8 mouse cellular contexts compared by ENCODE assay signal in genomic region chr2:122629871-122630270, GRCm38 (mm10). TPM values are rescaled to one million over a fixed set of nuclear protein-coding genes. Genes with fewer than 3 reads are reported as not detected.
DNase-seq lines count a peak whose midpoint lies in the region; ATAC-seq and TF ChIP-seq lines count a peak whose summit lies in the region.

No protein-coding gene starts in this region.

- H3K9me3 ChIP-seq in ES-Bruce4 (replicated peaks; ENCODE audit: control insufficient read depth, insufficient read depth, low read length, poor library complexity, severe bottlenecking): no peaks in the 10 kb centered on the region
- no peaks in the 10 kb centered on the region for H3K9me3 ChIP-seq in hindbrain, embryonic 14.5 days (ENCODE audit: control insufficient read depth, low read length)
- H3K9me3 ChIP-seq in midbrain, embryonic 11.5 days (ENCODE audit: control insufficient read depth, low read length): no peaks in the 10 kb centered on the region

- H3K4me3 ChIP-seq in ES-Bruce4 (ENCODE audit: low read depth, low read length): no peak overlapping the region
- peak overlapping the region; percentile 100 for H3K4me3 ChIP-seq in hindbrain, embryonic 14.5 days (replicated peaks; ENCODE audit: low read length)
- H3K4me3 ChIP-seq in midbrain, embryonic 11.5 days (ENCODE audit: low read depth, low read length): peak overlapping the region; percentile 97

- peak overlapping the region; percentile 96 for H3K9ac ChIP-seq in ES-Bruce4 (ENCODE audit: low read depth, poor library complexity, severe bottlenecking)
- peak overlapping the region; percentile 97 for H3K9ac ChIP-seq in hindbrain, embryonic 14.5 days
- H3K9ac ChIP-seq in midbrain, embryonic 11.5 days (ENCODE audit: low read length): peak overlapping the region; percentile 94; the same call in 1 of the 2 replicates

- H3K4me1 ChIP-seq in ES-Bruce4 (ENCODE audit: control insufficient read depth, insufficient read depth, low read length): no peaks in the 10 kb centered on the region
- H3K4me1 ChIP-seq in hindbrain, embryonic 14.5 days (replicated peaks; ENCODE audit: control insufficient read depth, insufficient read depth, low read length): peaks cover 14% of the 10 kb centered on the region
- H3K4me1 ChIP-seq in midbrain, embryonic 11.5 days (ENCODE audit: control insufficient read depth, insufficient read depth, low read length): peaks cover 3% of the 10 kb centered on the region; the same call in 1 of the 2 replicates

- no peak for ATAC-seq in hindbrain, embryonic 14.5 days (ENCODE audit: low FRiP score)
- ATAC-seq in midbrain, embryonic 11.5 days (ENCODE audit: low FRiP score): no peak
- no peak for ATAC-seq in inflammation-experienced regulatory T-cells, adult 6 months

- DNase-seq in heart, adult 11 months: peak; percentile 75
- no peak for DNase-seq in heart, postnatal 14 days
- no peak for DNase-seq in hindbrain, embryonic 14.5 days (ENCODE audit: low spot score)
- DNase-seq in midbrain, embryonic 11.5 days (ENCODE audit: low spot score, missing footprints): peak; percentile 84
- no peak for DNase-seq in left cerebral cortex, postnatal 36 days (ENCODE audit: low spot score in 2 of 2)
- DNase-seq in embryo, embryonic 10 days (ENCODE audit: low spot score): no peak

- H3K27me3 ChIP-seq in ES-Bruce4 (ENCODE audit: control insufficient read depth, insufficient read depth, low read length, poor library complexity, severe bottlenecking): no peaks in the 10 kb centered on the region
- H3K27me3 ChIP-seq in hindbrain, embryonic 14.5 days (ENCODE audit: control insufficient read depth, insufficient read depth, low read length): no peaks in the 10 kb centered on the region
- H3K27me3 ChIP-seq in midbrain, embryonic 11.5 days (ENCODE audit: control insufficient read depth, insufficient read depth, low read length): no peaks in the 10 kb centered on the region

- H3K27ac ChIP-seq in ES-Bruce4 (ENCODE audit: insufficient read depth, low read length): no peak overlapping the region
- H3K27ac ChIP-seq in hindbrain, embryonic 14.5 days: peak overlapping the region; percentile 86; the same call in 1 of the 2 replicates
- no peak overlapping the region for H3K27ac ChIP-seq in midbrain, embryonic 11.5 days (ENCODE audit: low read depth, low read length)

- H3K4me2 ChIP-seq in hindbrain, embryonic 14.5 days (replicated peaks): peak overlapping the region; percentile 98
- H3K4me2 ChIP-seq in midbrain, embryonic 11.5 days: peak overlapping the region; percentile 88

- WGBS in hindbrain, embryonic 14.5 days: 70% methylated on average over 6 of the region's 6 CpGs
- 68% methylated on average over 6 of the region's 6 CpGs for WGBS in midbrain, embryonic 11.5 days

- intact Hi-C loops in heart, postnatal 14 days (cut with DNase I): loop anchor here (2.0 to 10.0 kb wide), 4 partner anchors 19 to 245 kb away; partner anchors contain the start of gene Gatm
- intact Hi-C loops in left cerebral cortex, postnatal 36 days (cut with DNase I): loop anchor here (10.0 kb wide), 2 partner anchors 125 to 435 kb away; no protein-coding TSS in a partner anchor

- TF ChIP-seq POLR2A in ES-Bruce4 (IDR thresholded peaks at IDR 0.05; ENCODE audit: insufficient read depth, low read length): no peak

- TF ChIP-seq CTCF in ES-Bruce4 (IDR thresholded peaks at IDR 0.05; ENCODE audit: low read depth, low read length): no peak

- H3K36me3 ChIP-seq in ES-Bruce4 (ENCODE audit: control insufficient read depth, insufficient read depth, low read length, poor library complexity, severe bottlenecking): peaks cover 3% of the 10 kb centered on the region; the same call in 1 of the 2 replicates
- H3K36me3 ChIP-seq in hindbrain, embryonic 14.5 days (replicated peaks; ENCODE audit: control insufficient read depth, insufficient read depth): peaks cover 22% of the 10 kb centered on the region
- peaks cover 6% of the 10 kb centered on the region for H3K36me3 ChIP-seq in midbrain, embryonic 11.5 days (ENCODE audit: control insufficient read depth, insufficient read depth, low read length)

- no peak for TF ChIP-seq EP300 in ES-Bruce4 (IDR thresholded peaks at IDR 0.05; ENCODE audit: insufficient read depth, low read depth, low read length)

RNA-seq across cellular contexts. Expression of gene AA467197, which starts 6.9 kb away (rescaled TPM):
- total RNA-seq in heart, postnatal 14 days (2021): under 1 TPM in 1 of 2 experiments, not detected in 1; 0.46 TPM
- 15.8 and 16.3 TPM in 2 replicates for polyA plus RNA-seq in ES-Bruce4 (2011; ENCODE audit: insufficient read depth, insufficient read length, low read depth, missing spikeins)
- polyA plus RNA-seq in hindbrain, embryonic 14.5 days (2014; fragmentation: Nextera tagmentation; extraction: Ambion mirVana): 0.86 and 1.0 TPM in 2 replicates
- polyA plus RNA-seq in midbrain, embryonic 11.5 days (2014; fragmentation: Nextera tagmentation; extraction: Ambion mirVana): 0.25 and 0.44 TPM in 2 replicates
- under 1 TPM in 1 of 2 experiments, not detected in 1; 0.79 TPM for total RNA-seq in left cerebral cortex, postnatal 36 days (2021)
- polyA plus RNA-seq in inflammation-experienced regulatory T-cells, adult 6 months (2017; shearing (Covaris generic)): 1 to 10 TPM in 1 of 3 experiments, not detected in 2; 5.0 TPM

RNA-seq across cellular contexts. Expression of gene Gatm, which starts 18.8 kb away (rescaled TPM):
- 1 to 10 TPM; 5.3 to 6.3 TPM for total RNA-seq in heart, postnatal 14 days (2021)
- polyA plus RNA-seq in ES-Bruce4 (2011; ENCODE audit: insufficient read depth, insufficient read length, low read depth, missing spikeins): 4.2 and 5.9 TPM in 2 replicates
- 42.5 and 56.6 TPM in 2 replicates for polyA plus RNA-seq in hindbrain, embryonic 14.5 days (2014; fragmentation: Nextera tagmentation; extraction: Ambion mirVana)
- polyA plus RNA-seq in midbrain, embryonic 11.5 days (2014; fragmentation: Nextera tagmentation; extraction: Ambion mirVana): 25.4 and 28.3 TPM in 2 replicates
- 10 to 100 TPM; 55.3 to 61.9 TPM for total RNA-seq in left cerebral cortex, postnatal 36 days (2021)
- polyA plus RNA-seq in inflammation-experienced regulatory T-cells, adult 6 months (2017; shearing (Covaris generic)): 1 to 10 TPM in 1 of 3 experiments, under 1 TPM in 2; 0.32 to 1.7 (median 0.46) TPM

Comparison
In these comparisons a context has a peak if more than half of its experiments do, and no peak if none do; other contexts are left out.
1. DNase-seq: peak in heart, adult 11 months (single experiment) and midbrain, embryonic 11.5 days (single experiment); none in heart, postnatal 14 days (0 of 2), hindbrain, embryonic 14.5 days (single experiment), left cerebral cortex, postnatal 36 days (0 of 2) and embryo, embryonic 10 days (single experiment).
2. Peak in every context shown above with its lines, with median percentiles within 50 percentile points of each other: H3K9ac ChIP-seq.